Mouse (Mus musculus) MEL (cell line): ENCODE data around the gene Lurap1l. TPM values are rescaled to one million over a fixed set of nuclear protein-coding genes. Genes with fewer than 3 reads are reported as not detected.

Experiments used
- DNase-seq: peaks from one replicate; pipeline ENCODE4 v3.0.0; 2011; ENCODE audit warnings: low read depth, low spot score
- H3K27ac ChIP-seq: 2 replicates; pipeline ENCODE4 v1.5.1; 2012; ENCODE audit warnings: low read depth, mild to moderate bottlenecking, control low read depth, low read length, moderate library complexity; ENCODE audit not compliant: control insufficient read depth
- H3K27me3 ChIP-seq, 2 experiments: fragments of 150-350 bp in 1 of 2; sonication (generic) in 1 of 2; 2 replicates each; pipeline ENCODE4 v1.6.1; 2012; ENCODE audit warnings: low read length in 2 of 2, mild to moderate bottlenecking in 2 of 2, improper control_type of control experiment in 1 of 2, moderate library complexity in 1 of 2; ENCODE audit not compliant: insufficient read depth in 2 of 2, control insufficient read depth in 1 of 2
- H3K36me3 ChIP-seq, 2 experiments: 2 replicates each; pipeline ENCODE4 v1.6.1; 2012 to 2014; ENCODE audit warnings: low read length in 2 of 2, improper control_type of control experiment in 1 of 2, inconsistent platforms in 1 of 2, mild to moderate bottlenecking in 1 of 2; ENCODE audit not compliant: insufficient read depth in 2 of 2, control insufficient read depth in 1 of 2
- H3K4me1 ChIP-seq, 2 experiments: fragments of 150-350 bp in 1 of 2; sonication (generic) in 1 of 2; 2 replicates each; pipeline ENCODE4 v1.6.1; 2012; ENCODE audit warnings: low read length in 2 of 2, improper control_type of control experiment in 1 of 2, mild to moderate bottlenecking in 1 of 2; ENCODE audit not compliant: insufficient read depth in 2 of 2, control insufficient read depth in 1 of 2
- H3K4me3 ChIP-seq, 2 experiments: fragments of 150-350 bp in 1 of 2; sonication (generic) in 1 of 2; 2 replicates each; pipeline ENCODE4 v1.5.1; 2012; ENCODE audit warnings: low read depth in 2 of 2, low read length in 2 of 2, mild to moderate bottlenecking in 2 of 2, moderate library complexity in 2 of 2, control low read depth in 1 of 2, improper control_type of control experiment in 1 of 2; ENCODE audit not compliant: control insufficient read depth in 1 of 2, insufficient read depth in 1 of 2
- H3K79me2 ChIP-seq: 2 replicates; pipeline ENCODE4 v1.6.1; 2012; ENCODE audit warnings: mild to moderate bottlenecking, low read length, moderate library complexity; ENCODE audit not compliant: control insufficient read depth, poor library complexity, insufficient read depth
- H3K9ac ChIP-seq: 2 replicates; pipeline ENCODE4 v1.6.1; 2012; ENCODE audit warnings: low read depth, mild to moderate bottlenecking, control low read depth, low read length, moderate library complexity; ENCODE audit not compliant: control insufficient read depth, poor library complexity, severe bottlenecking
- H3K9me3 ChIP-seq: fragments of 150-350 bp; sonication (generic); replicated peaks from 2 replicates; pipeline ENCODE4 v1.6.1; 2012; ENCODE audit warnings: mild to moderate bottlenecking, low read length, improper control_type of control experiment, moderate library complexity; ENCODE audit not compliant: insufficient read depth
- CHD1 ChIP-seq: IDR thresholded peaks from 2 replicates; pipeline ENCODE4 v1.6.1; 2012; ENCODE audit warnings: low read depth, mild to moderate bottlenecking, inconsistent platforms, low read length, improper control_type of control experiment
- CHD2 ChIP-seq: IDR thresholded peaks from 2 replicates; pipeline ENCODE4 v1.6.1; 2011; ENCODE audit warnings: low read length, improper control_type of control experiment
- E2F4 ChIP-seq: IDR thresholded peaks from 2 replicates; pipeline ENCODE4 v1.6.1; 2011; ENCODE audit warnings: low read depth, low read length, improper control_type of control experiment, borderline replicate concordance
- ELF1 ChIP-seq: IDR thresholded peaks from 2 replicates; pipeline ENCODE4 v1.6.1; 2014; ENCODE audit warnings: low read depth, mild to moderate bottlenecking, inconsistent platforms, low read length, improper control_type of control experiment, moderate library complexity
- EP300 ChIP-seq, 2 experiments: IDR thresholded peaks; 2 replicates each; pipeline ENCODE4 v1.6.1; 2011; ENCODE audit warnings: improper control_type of control experiment in 2 of 2, low read length in 2 of 2, low read depth in 1 of 2, mild to moderate bottlenecking in 1 of 2
- HCFC1 ChIP-seq: IDR thresholded peaks from 2 replicates; pipeline ENCODE4 v1.6.1; 2012; ENCODE audit warnings: low read depth, mild to moderate bottlenecking, inconsistent platforms, low read length, improper control_type of control experiment, moderate library complexity
- JUND ChIP-seq: IDR thresholded peaks from 2 replicates; pipeline ENCODE4 v1.6.1; 2011; ENCODE audit warnings: low read depth, mild to moderate bottlenecking, improper control_type of control experiment, low read length
- KAT2A ChIP-seq: conservative IDR thresholded peaks from 2 replicates; pipeline ENCODE4 v1.6.1; 2012; ENCODE audit warnings: low read depth, low read length, improper control_type of control experiment, inconsistent platforms
- MAFK ChIP-seq: IDR thresholded peaks from 2 replicates; pipeline ENCODE4 v1.6.1; 2011; ENCODE audit warnings: low read depth, mild to moderate bottlenecking, low read length, improper control_type of control experiment, borderline replicate concordance
- MAZ ChIP-seq: IDR thresholded peaks from 2 replicates; pipeline ENCODE4 v1.6.1; 2012; ENCODE audit warnings: low read depth, mild to moderate bottlenecking, inconsistent platforms, low read length, improper control_type of control experiment
- MEF2A ChIP-seq: IDR thresholded peaks from 2 replicates; pipeline ENCODE4 v1.6.1; 2014; ENCODE audit warnings: low read depth, mild to moderate bottlenecking, inconsistent platforms, low read length, improper control_type of control experiment; ENCODE audit not compliant: poor library complexity, insufficient replicate concordance, severe bottlenecking; ENCODE audit errors: extremely low read depth
- MXI1 ChIP-seq: IDR thresholded peaks from 2 replicates; pipeline ENCODE4 v1.6.1; 2011; ENCODE audit warnings: mild to moderate bottlenecking, low read depth, low read length, improper control_type of control experiment
- MYB ChIP-seq: IDR thresholded peaks from 2 replicates; pipeline ENCODE4 v1.6.1; 2011; ENCODE audit warnings: mild to moderate bottlenecking, low read depth, low read length, improper control_type of control experiment
- MYC ChIP-seq: IDR thresholded peaks from 2 replicates; pipeline ENCODE4 v1.6.1; 2011; ENCODE audit warnings: low read depth, mild to moderate bottlenecking, low read length, improper control_type of control experiment, moderate library complexity
- NELFE ChIP-seq: IDR thresholded peaks from 2 replicates; pipeline ENCODE4 v1.6.1; 2011; ENCODE audit warnings: low read depth, low read length, improper control_type of control experiment
- POLR2AphosphoS2 ChIP-seq: IDR thresholded peaks from 2 replicates; pipeline ENCODE4 v1.6.1; 2011; ENCODE audit warnings: low read length, improper control_type of control experiment
- POLR2AphosphoS5 ChIP-seq: IDR thresholded peaks from 2 replicates; pipeline ENCODE4 v1.6.1; 2012; ENCODE audit warnings: low read depth, borderline replicate concordance, mild to moderate bottlenecking, inconsistent platforms, low read length, moderate library complexity, mixed read lengths
- RCOR1 ChIP-seq: IDR thresholded peaks from 2 replicates; pipeline ENCODE4 v1.6.1; 2012; ENCODE audit warnings: low read depth, mild to moderate bottlenecking, inconsistent platforms, low read length, improper control_type of control experiment
- SMC3 ChIP-seq: IDR thresholded peaks from 2 replicates; pipeline ENCODE4 v1.6.1; 2011; ENCODE audit warnings: low read depth, low read length, improper control_type of control experiment
- TAL1 ChIP-seq: IDR thresholded peaks from 2 replicates; pipeline ENCODE4 v1.6.1; 2012; ENCODE audit warnings: mild to moderate bottlenecking, inconsistent platforms, low read length, moderate library complexity, mixed read lengths
- TBP ChIP-seq: IDR thresholded peaks from 2 replicates; pipeline ENCODE4 v1.8.0; 2011; ENCODE audit warnings: low read depth, low read length, improper control_type of control experiment
- TCF12 ChIP-seq: IDR thresholded peaks from 2 replicates; pipeline ENCODE4 v1.6.1; 2014; ENCODE audit warnings: low read depth, mild to moderate bottlenecking, inconsistent platforms, low read length, improper control_type of control experiment, moderate library complexity
- USF1 ChIP-seq: IDR thresholded peaks from 2 replicates; pipeline ENCODE4 v1.6.1; 2014; ENCODE audit warnings: low read depth, mild to moderate bottlenecking, inconsistent platforms, low read length, improper control_type of control experiment, moderate library complexity
- ZC3H11A ChIP-seq: IDR thresholded peaks from 2 replicates; pipeline ENCODE4 v1.6.1; 2012; ENCODE audit warnings: low read depth, mild to moderate bottlenecking, inconsistent platforms, low read length, improper control_type of control experiment
- ZMIZ1 ChIP-seq: IDR thresholded peaks from 2 replicates; pipeline ENCODE4 v1.6.1; 2012; ENCODE audit warnings: low read depth, mild to moderate bottlenecking, inconsistent platforms, low read length, improper control_type of control experiment, moderate library complexity
- ZNF384 ChIP-seq: IDR thresholded peaks from 2 replicates; pipeline ENCODE4 v1.6.1; 2012; ENCODE audit warnings: low read depth, mild to moderate bottlenecking, inconsistent platforms, low read length, improper control_type of control experiment
- polyA plus RNA-seq, 2 experiments: library from polyadenylated mRNA; stranded (reverse) in 1 of 2; unstranded in 1 of 2; fragments of >175 nt in 1 of 2; fragments of >200 nt in 1 of 2; gene quantifications; 2 replicates each; pipeline versions ENCODE4 v1.2.1 to v1.2.4; 2012; ENCODE audit warnings: low replicate concordance in 2 of 2, low read depth in 1 of 2; ENCODE audit not compliant: insufficient read length in 2 of 2, insufficient read depth in 1 of 2, missing spikeins in 1 of 2
- total RNA-seq: library from RNA; depleted of rRNA; stranded (reverse); fragments of 300-350 nt; gene quantifications from 2 replicates; pipeline ENCODE4 v1.2.3, GENCODE M21; 2012

Lurap1l gene
- total and polyA plus RNA-seq, 3 experiments: not detected

- Histone ChIP-seq H3K9me3 (no peaks in the 10 kb centered on the region), H3K4me3 (no peak overlapping the region), H3K79me2 (no peaks in the 10 kb centered on the region), H3K27me3 (no peaks in the 10 kb centered on the region), H3K36me3 (no peaks in the 10 kb centered on the region), H3K4me1 (no peaks in the 10 kb centered on the region), H3K9ac (no peak overlapping the region), H3K27ac (no peak overlapping the region)
- TF ChIP-seq SMC3: no peak
- TF ChIP-seq CHD2: no peak
- no peak for TF ChIP-seq MAFK
- TF ChIP-seq MEF2A: no peak
- no peak for TF ChIP-seq USF1
- no peak for TF ChIP-seq KAT2A
- no peak for TF ChIP-seq MYB
- TF ChIP-seq ZNF384: no peak
- TF ChIP-seq EP300 (IDR thresholded peaks at IDR 0.05; ENCODE audit: low read depth in 1 of 2, low read length in 2 of 2): no peak
- no peak for TF ChIP-seq POLR2AphosphoS5
- no peak for TF ChIP-seq TAL1
- TF ChIP-seq ELF1: no peak
- no peak for TF ChIP-seq JUND
- DNase-seq: no peak
These were observed 8.9 kb downstream of the Lurap1l start for GRCm38 (mm10) chr4:80919217-80919867.

GRCm38 (mm10) chr4:80921646-80922489 lies 11.4 kb downstream of the Lurap1l start:
- Histone ChIP-seq H3K79me2 (no peaks in the 10 kb centered on the region), H3K9ac (no peak overlapping the region), H3K27me3 (no peaks in the 10 kb centered on the region)
- DNase-seq: no peak
- TF ChIP-seq E2F4 (no peak), TBP (no peak), MYB (no peak), MYC (no peak), HCFC1 (no peak), ZMIZ1 (no peak), NELFE (no peak), MAZ (no peak), KAT2A (no peak), ZC3H11A (no peak), TCF12 (no peak), MEF2A (no peak), MXI1 (no peak), JUND (no peak), SMC3 (no peak), CHD1 (no peak), RCOR1 (no peak), POLR2AphosphoS2 (no peak)
- TF ChIP-seq, all 39 proteins: peak for 0
- H3K9me3 ChIP-seq: no peaks in the 10 kb centered on the region
- H3K27ac ChIP-seq: no peak overlapping the region
- H3K4me3 ChIP-seq: no peak overlapping the region
- H3K36me3 ChIP-seq: no peaks in the 10 kb centered on the region
- H3K4me1 ChIP-seq: no peaks in the 10 kb centered on the region
